Mouse (Mus musculus) kidney, adult 18-20 months (tissue): Measurements from ENCODE around the gene Psma3.

ENCODE experiments used
- DNase-seq: peaks from one replicate; pipeline ENCODE4 v3.0.0; 2021

Gene Psma3

DNA sequence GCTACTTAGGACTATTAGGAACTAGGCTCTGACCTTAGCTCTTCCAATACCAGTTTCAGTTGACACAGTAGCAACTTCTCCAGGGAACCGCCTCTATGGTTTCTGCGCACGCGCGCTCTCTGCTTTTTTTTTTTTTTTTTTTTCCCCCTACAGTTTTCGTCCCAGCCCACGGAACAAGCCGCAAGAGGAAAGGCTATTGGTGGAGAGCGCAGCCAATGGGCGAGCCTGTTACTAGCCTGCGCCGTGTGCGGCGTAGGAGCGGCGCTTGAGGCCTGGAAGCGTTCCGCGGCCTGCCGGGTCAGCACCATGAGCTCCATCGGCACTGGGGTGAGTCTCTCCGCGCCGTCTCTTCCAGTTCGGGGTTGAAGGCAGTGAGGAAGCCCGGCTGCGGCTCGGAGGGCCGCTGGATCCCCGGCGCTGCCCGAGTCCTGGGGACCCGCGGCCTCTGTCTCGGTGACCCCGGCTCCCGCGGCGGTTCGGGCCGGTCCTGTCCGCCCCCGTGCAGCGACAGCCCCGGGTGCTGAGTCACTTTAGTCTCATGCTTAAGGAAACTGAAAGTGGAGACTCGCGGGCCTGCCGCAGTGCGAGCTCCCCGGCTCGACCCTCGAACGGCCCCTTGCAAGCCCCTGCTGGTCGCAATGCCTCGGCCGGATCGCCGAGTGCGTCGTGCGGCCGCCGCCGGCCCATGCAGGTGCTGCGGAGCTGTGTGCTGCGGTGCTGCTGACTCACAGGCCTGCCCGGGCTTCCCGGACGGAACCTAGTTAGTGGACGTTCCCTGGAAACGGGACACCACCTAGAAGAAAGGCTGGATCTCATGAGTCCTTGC, at the start of gene Psma3:
Psma3 (plus strand) TSS at position 181 of the 826 bp plus-strand sequence.
- DNase-seq: peak; percentile 91

DNA sequence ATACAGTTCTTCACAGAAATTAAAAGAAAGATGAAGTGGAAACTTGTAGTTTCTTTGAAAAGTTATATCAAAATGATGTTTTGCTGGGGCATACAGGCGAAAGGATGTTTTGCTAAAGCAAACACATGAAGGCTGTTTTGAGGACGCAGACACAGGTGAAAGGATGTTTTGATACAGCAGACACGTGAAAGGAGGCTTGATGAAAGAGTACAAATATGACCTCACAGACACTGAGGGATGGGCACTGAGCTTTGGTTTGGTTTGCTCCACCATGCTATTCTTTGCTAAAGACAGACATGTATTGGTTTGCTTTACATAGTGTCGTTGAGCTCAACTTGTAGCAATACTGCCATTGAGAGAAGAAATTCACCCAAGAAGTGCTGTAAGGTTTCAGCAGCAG, 44.6 kb upstream of the Psma3 start:
- no peak for DNase-seq

DNA sequence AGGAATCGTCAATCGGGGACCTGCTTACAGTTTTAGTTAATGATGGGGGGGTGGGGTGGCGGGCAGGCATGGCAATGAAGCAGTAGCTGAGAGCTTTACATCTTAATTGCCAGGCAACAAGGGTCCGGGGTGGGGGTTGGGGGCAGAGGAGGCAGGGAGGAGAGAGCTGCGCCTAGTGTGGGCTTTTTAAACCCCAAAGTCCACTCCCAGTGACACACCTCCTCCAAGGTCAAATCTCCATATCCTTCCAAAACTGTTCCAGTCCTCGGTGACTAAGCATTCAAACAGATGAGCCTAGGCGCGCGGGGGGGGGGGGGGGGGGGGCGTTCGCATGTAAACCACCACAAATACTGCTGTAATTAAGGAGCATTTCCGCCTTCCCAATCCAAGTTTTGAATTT, 37.3 kb upstream of the Psma3 start:
- no peak for DNase-seq

DNA sequence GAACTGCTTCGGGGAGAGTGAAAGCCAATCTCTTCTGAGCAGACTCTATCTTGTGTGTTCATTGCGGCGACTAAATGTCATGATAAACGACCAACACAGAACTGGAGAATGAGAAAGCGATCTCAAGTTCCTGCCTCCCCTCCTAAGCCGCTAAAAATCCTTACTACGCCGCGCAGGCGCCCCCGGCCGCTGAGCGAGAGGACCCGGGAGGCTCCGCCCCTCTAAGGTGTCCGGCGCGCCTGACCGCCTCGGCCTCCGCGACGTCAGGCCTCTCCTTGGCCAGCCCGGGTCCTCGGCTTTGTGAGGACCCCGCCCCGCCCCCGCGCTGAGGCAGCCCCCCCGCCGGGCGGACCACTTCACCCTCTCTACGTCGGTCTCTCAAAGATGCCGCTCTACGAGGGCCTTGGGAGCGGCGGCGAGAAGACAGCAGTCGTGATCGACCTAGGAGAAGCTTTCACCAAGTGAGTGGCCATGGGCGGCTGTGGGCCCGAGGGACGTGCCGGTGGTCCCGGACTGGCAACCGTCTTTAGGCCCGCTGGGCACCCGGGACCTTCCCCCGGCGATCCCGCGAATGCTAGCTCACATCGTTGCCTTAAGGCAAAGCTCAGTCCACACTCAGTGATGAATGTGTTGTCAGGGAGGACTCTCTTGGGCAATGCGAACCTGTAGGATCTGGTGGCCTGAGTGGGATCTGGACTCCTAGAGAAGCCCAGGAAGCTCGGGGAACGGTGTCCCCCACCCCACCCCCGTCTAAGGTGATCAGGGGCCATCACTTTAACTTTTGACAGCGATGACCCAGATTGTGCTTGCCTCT, 36.6 kb upstream of the Psma3 start, which contains the start of gene Actr10:
Actr10 (plus strand) TSS at position 287 of the 814 bp plus-strand sequence.
- DNase-seq: peak; percentile 93

DNA sequence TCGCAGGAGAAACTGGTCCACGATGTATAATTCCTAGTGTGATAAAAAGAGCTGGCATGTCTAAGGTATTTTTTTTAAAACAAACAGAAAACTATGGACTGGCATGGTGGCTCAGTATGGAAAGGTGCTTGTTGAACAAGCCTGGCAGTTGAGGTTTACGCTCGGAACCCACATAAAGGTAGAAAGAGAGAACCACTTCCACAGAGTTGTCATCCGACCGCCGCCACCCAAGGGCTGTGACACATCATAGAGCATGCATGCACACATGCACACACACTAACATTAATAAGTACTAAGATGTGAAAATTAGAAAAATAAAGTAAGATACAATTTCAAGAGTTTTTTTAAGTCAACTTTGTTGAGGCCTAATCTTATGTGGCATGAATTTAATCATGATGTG, 33.6 kb upstream of the Psma3 start:
- DNase-seq: no peak

DNA sequence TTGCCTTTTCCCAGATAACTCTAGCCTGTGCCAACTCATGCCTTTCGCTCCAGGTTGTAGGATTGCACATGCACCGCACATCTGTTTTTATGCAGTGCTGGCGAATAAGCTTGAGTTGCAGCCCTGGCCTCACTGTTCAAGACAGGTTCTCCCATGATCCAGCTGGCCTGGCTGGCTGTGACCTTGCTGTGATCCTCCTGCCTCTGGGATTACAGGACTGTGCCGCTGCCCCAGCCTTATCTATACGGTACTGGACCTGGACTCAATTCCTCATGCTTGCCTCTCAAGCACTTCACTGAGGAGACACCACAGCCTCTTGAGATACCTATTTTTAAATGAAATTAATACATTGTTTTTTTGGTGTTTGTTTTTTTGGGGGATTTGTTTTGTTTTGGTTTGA, 30.2 kb upstream of the Psma3 start:
- DNase-seq: no peak

DNA sequence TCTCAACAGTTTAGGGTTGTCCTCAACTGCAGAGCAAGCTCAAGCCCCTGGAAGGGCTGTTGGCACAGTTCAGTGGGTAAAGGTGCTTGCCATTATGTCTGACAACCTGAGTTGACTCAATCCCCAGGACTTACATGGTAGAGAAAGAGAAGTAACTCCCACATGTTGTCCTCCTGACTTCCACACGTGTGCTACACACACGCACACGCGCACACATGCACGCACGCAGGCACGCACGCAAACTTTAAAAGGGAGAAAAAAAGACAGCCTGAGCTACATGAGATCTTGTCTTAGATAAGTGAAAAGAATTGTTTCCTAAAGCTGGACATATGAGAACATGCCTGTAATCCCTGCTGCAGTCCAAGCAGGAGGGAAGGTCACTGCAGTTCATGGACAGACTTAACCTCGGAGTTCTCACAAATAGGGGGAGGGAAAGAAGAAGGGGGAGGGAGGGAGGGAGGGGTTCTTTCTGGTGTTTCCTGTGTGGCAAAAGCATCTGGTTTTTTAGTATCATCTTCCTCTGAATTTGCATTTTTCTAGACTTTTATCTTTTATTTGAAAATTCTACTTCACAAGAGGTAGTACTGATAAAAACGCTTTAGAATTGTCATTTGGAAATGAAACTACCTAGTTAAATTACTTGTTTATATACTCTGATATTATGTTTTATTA, 27.7 kb upstream of the Psma3 start:
- DNase-seq: no peak

DNA sequence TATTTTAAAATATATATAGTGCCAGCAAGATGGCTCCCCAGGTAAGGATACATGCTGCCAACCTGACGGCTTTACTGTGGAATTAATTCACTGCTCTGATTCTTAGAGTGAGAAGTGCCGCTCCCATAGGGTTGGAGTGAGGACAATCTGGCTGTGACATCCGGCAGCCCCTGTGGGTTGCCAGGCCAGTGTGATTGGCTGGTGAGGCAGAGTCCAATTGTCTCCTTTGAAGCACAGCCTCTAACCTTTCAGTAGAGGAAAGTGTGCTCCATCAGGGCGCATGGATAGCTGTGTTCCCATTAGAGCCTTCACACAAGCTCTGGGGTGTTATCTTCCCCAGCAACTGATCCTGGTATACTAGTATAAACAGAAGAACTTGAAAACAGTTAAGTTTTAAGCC, 15.8 kb upstream of the Psma3 start:
- DNase-seq: no peak

DNA sequence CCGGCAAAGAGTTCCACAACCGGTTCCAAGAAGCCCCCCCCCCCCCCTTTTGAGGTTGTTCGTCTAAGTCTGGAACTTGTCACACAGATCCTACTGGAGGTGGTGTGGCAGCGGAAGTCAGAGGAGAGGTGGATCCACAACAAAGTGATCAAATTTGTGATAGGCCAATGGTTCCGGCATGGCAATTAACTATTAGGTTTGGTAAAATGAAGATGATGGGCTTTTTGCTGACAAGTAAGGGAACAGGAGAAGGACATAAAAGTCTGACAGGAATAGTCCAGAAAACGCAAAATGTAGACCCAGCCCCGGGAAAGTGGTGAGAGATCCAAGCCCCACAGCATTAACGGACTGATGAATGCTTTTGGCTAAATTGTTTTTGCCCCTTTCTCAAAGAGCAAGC, 6.8 kb upstream of the Psma3 start:
- no peak for DNase-seq

DNA sequence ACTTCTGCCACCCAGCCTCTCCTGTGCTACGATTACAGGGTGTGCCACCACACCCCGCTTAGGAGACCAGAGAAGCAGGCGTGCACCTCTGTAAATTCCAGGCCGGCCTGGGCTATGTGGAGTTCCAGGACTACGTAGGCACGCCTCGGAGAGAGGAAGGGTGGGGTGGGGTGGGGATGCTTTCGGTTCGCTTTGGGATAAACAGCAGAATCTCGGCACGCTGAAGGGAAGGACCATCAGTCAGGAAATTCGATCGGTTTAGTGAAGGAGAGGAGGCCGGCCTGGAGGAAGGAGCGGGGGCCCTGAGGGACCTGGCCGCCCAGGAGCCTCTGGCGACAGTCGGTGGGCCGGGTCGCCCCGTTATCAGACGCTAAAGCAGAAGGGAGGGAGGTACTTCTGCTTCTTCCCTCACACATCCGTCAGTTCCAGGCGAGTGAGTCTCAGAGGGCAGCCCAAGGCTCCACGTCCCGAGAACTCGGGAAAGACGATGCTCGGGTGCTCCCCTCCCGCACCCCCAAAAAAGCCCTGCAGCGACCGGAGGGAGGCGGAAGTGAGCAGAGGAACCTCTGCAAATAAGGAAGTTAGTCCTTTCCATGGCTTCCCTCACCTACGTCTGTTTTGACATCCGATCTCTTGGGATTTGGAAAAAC, 6.2 kb upstream of the Psma3 start:
- peak; percentile 82 for DNase-seq

DNA sequence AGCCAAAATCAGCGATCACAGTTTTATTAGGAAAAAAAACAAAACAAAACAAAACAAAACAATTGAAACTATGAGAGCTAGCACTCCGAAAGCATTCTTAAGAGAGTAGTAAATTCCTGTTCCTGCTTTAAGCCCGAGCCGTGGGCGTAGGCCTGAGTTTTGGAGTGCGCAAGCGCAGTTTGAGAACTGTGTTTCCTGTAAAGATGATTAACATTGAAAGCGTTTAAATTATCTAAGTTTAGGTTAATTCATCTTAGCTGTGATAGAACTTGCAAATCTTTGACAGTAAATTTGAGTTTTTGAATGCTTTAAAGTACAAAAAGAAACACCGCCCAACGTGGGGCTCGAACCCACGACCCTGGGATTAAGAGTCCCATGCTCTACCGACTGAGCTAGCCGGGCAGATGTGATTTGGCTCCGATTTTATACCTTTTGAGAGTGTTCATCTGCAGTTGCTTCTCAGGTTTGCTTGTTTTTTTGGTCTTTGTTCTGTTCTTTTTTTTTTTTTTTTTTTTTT, 5.6 kb upstream of the Psma3 start:
- peak; percentile 93 for DNase-seq

DNA sequence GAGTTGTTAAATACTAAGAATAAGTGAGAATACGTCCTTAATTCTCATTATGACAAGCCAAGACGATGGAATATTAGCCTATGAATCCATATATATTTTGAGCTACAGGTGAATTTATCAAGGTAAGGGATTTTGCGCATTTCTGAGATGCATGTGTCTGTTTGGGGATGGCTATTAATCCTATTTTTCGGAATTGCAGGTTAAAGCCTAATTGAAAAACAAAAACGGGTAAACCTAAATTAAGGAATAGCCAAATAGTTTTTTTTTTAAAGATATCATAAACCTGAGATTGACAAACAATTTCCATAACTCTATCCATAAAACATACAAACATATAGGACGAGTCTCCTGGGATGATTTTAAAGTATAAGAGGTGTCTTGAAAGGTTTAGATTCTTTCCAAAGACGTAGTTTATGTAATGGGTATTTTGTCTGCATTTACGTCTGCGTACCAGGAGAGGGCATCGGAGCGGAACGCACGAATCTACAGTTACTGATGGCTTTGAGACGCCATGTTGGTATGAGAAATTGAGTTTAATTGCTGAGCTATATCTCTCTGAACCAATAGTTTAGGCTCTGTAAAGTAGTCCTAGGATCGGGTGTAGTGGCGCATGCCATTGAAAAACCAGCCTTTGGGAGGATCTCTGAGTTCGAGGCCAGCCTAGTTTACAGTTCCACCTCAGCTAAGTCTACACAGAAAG, 4.8 kb upstream of the Psma3 start:
- peak; percentile 64 for DNase-seq

DNA sequence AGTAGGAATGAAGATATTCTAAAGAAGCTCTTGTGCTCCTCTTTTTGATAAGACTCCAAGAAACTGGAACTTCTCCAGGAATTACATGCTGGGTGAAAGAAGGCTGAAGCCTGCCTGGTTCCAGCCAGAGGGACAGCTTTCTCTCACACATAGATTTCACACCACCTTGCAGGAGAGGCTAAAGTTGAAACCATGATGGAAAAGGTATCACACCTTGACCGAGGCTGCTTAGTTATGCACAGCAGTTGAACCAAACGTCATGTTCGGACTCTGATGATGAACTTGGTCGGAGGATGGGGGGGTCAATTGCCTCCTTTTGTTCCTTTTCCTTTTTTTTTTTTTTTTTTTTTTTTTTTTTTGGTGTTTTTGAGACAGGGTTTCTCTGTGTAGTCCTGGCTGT, 590 bp upstream of the Psma3 start:
- DNase-seq: no peak

DNA sequence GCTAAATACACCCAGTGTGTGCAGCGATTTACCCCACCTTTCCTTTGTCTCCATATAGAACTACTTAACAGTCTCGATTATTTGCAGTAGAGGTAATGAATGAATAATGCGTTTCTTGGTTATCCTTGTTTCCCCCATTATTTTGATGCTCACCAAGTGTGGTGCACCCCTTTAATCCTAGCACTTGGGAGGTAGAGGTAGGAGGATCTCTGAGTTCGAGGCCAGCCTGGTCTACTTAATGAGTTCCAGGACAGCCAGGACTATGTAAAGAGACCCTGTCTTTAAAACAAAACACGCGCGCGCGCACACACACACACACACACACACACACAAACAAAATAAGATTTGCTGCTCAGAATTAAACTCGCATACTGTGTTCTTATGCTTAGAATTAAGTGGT, 985 bp downstream of the Psma3 start:
- no peak for DNase-seq

DNA sequence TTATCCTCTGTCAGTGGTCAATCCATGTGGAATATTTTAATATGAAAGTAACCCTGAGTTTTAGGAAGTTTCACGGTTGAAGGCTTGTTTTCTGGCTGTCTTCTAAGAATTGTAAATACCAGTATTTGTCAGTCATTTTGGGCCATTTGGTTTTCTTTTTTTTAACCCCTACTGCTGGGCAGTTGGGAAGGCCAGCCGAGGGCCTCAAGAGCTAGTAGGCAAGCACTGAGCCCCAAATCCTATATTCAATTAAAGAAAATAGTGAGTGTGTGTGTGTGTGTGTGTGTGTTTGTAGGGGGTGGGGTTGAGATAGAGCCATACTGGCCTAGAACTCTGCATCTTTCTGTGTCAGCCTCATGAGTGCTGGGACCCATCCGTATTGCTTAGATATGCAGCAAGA, 1.5 kb downstream of the Psma3 start:
- DNase-seq: no peak

DNA sequence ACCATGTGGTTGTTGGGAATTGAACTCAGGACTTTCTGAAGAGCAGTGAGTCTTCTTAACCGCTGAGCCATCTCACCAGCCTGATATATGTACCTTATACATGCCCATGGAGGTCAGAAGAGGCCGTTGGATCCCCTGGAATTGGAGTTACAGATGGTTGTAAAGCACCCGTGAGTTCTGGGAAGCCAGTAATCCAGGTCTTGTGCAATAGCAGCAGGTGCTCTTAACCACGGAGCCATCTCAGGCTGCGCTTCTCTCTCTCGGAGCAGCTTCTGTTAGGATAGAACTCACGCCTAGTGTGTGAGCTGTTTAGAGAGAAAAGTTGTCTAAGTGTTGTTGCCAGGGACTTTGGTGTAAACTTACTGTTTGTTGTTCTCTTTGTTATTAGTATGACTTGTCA, 3.9 kb downstream of the Psma3 start:
- no peak for DNase-seq

DNA sequence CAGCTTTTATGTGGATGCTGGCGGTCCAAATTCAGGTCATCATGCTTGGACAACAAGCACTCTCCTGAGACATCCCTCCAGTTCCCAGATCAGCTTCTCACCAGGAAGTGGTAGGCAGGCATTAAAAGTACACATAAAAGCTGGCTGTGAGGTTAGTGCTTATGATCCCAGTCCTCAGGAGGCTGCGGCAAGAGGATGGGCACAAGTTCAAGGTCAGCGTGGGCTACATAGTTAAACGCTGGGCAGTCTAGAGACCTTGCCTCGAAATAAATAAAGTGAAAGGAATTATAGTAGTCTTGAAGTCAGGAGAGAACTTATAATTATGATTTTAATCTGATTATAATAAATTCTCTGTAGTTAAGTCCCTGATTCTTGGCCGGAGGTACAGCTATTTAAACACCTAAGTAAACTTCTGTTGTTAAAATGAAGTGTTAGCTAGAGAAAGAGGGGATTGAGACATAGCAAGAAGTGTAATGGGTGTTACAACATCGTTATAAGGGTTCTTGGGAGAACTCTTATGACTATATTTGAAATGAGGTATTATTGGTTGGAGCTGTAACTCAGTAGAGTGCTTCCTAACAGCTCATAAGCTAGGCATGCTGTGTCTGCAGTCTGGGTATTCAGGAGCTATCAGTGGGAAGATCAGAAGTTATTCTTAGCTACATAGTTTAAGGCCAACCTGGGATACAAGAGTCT, 10.6 kb downstream of the Psma3 start:
- DNase-seq: no peak

DNA sequence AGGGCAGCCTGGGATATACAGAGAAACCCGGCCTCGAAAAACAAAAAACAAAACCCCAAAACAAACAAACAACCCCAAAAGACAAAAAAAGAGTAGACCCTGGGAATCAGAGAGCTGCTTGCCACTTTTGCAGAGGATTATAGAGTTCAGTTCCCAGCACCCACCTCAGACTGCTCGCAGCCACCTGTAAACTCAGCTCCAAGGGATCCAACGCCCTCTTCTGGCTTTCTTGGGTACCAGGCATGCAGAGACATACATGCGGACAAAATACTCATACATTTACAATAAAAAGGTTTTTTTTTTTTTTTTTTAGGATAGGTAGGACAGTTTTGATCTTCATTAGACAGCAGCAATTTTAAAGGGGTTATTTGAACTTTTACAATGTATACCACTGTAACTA, 22.8 kb downstream of the Psma3 start:
- DNase-seq: no peak

DNA sequence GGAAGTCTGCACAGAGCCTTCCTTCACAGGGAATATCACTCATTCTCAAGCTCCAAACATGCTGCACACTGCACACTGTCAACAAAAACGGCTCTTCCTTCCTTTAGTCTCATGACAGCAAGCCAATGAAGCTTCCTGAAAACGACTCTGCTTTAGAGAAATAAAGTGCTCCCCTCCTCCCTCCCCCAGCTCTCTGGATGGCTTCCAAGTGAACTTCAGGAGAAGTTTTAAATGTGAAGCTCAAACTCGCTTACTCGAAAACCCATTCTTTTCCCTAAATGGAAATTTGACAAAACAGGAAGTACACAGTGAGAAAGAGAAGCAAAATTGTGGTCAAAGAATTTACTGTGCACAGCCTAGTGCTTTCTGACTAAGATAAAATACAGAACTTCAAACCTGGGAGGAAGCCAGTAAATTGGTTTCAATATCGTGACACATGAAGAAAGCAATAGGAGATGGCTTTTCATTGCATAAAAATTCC, 25.0 kb downstream of the Psma3 start:
- DNase-seq: peak; percentile 65

DNA sequence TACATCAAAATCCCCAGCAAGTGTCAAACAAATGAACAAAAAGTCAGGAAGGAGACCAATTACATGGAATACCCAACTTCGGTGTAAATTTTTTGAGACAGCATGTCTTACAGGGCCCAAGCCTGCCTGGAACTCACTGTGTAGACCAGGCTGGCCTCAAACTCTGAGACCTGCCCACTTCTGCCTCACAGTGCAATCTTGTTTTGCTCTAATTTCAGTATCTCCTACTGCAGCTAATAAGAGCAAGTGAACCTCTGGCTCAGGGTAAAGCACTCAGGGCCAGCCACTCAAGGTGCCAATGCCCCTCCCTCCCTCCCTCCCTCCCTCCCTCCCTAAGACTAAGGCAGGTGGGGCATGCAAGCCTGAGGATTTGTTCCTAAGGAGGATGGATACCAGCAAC, 25.9 kb downstream of the Psma3 start:
- DNase-seq: no peak

DNA sequence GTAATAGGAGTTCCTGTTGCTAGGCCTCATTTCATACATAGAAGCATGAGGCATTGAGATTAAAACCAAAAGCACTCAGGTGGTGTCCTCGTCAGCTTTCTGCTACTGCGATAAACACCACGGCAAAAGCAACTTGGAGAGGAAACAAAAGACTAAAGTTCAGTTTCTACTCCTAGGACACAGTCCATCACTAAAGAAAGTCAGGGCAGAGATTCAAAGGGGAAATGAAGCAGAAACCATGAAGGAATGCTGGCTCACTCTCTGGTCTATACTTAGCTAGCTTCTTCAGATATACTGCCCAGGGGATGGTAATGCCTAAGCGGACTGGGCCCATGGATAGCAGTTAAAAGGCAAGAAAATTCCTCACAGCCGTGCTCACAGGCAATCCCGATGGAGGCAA, 27.0 kb downstream of the Psma3 start:
- peak; percentile 25 for DNase-seq
